Mouse (Mus musculus): ENCODE data around the gene Cdx2. TPM values are rescaled to one million over a fixed set of nuclear protein-coding genes. Genes with fewer than 3 reads are reported as not detected.
A peak's percentile ranks its signal among the peaks of the same experiment; 100 is the strongest.

The Cdx2 gene
- polyA plus RNA-seq, 2 experiments from 2014 or later = not detected

GRCm38 (mm10) chr5:147315432-147316075 lies 8.5 kb upstream of the Cdx2 start:
- no peak for ATAC-seq

GRCm38 (mm10) chr5:147314646-147315431 lies 7.8 kb upstream of the Cdx2 start:
- no peak for ATAC-seq

DNA sequence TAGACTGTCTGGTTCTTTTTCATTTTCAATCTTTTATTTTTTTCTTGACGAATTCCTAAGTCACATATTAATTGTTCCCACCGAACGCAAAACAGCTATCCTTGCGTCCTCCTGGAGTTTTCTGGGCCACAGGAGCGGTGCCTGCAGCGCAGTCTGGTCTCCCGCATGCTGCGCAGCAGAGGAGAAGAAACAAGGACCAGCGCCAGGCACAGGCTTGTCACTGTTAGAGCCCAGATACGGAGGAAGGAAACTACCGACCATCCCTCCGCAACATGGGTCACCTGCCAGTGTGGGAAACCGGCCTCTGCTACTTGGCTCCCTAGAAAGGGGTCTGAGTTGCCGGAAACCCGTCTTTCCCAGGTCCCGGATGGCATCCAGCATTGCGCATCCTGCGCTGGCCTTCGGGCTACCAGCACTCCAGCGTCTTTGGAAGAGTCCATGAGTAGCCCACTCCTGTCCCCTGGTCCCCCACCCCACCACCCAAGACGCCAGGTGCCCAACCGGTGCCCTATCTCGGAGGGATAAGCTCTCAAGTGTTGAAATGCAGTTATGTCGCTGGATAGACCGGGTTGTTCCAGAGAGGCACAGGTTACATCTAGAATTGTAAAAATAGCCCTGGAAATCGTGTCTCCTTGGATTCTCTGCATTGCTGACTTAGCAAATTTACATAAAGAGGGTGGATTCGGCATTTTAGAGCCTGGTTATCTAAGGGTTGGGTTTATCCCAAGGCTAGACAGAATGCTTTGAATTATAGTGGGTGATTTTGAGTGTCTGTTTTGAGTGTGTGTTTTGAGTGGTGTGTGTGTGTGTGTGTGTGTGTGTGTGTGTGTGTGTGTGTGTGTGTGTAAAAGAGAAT lies 6.0 kb upstream of the Cdx2 start:
- ATAC-seq = no peak

DNA sequence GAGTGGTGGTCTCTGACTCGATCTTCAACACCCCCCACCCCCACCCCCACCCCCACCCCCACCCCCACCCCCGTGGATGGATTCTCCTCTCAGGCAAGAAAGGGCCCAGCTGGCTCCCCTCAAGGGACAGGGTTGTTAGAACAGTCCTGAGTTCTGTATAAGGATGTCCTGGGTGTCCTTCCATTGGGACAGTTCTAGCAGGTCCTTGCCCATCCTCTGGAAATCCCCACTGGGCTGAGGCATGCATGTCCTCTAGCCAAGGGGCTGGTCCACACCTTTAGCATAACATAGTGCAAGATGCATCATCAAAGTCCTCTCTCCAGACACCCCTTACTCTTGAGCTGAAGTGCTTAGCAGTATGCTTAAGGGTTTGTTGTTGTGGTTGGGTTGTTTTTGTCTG lies 2.7 kb upstream of the Cdx2 start:
- no peak for ATAC-seq

DNA sequence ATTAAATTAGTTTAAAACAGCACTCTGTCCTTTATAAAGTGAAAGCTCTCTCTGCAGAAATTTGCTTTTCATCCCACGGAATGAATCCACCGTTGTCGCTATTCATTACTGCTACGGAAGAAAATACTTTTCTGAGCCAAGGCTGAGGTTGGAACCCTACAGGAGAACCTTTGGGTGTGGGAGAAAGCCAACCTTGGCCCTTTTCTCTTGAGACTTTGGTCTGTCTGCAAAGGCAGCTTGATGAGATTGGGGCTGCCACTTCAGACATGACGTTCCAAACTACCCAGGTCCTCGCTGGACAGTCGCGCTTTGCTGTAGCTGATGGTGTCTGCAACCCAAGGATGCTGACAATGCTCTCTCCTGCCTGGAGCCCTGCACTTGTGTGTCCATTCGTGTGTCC lies 1.4 kb upstream of the Cdx2 start:
- no peak for ATAC-seq

GRCm38 (mm10) chr5:147307398-147307785 lies 322 bp upstream of the Cdx2 start:
- no peak for ATAC-seq

- ATAC-seq = no peak
Measured at GRCm38 (mm10) chr5:147305856-147306637, 1.0 kb downstream of the Cdx2 start.

DNA sequence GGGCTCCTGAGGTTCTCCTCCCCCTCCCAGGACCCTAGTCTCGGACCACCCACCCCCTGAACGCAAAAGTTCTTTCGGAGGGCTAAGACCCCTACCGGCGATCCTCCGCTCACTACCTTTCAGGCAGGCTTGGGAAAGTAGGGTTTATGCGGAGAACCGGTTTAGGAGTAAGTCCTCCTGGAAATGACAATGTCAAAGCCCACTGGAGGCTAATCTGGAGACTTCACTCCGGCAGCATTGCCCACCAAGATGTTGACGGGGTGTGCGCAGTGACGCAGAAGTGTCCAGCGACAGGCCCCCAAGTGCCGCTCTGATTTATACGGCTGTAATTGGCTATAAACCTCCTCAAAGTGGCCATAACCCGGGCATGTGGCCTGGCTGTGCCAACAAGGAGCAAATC lies 1.9 kb downstream of the Cdx2 start:
- no peak for ATAC-seq

- ATAC-seq = no peak
Measured at GRCm38 (mm10) chr5:147304276-147305155, 2.6 kb downstream of the Cdx2 start.

DNA sequence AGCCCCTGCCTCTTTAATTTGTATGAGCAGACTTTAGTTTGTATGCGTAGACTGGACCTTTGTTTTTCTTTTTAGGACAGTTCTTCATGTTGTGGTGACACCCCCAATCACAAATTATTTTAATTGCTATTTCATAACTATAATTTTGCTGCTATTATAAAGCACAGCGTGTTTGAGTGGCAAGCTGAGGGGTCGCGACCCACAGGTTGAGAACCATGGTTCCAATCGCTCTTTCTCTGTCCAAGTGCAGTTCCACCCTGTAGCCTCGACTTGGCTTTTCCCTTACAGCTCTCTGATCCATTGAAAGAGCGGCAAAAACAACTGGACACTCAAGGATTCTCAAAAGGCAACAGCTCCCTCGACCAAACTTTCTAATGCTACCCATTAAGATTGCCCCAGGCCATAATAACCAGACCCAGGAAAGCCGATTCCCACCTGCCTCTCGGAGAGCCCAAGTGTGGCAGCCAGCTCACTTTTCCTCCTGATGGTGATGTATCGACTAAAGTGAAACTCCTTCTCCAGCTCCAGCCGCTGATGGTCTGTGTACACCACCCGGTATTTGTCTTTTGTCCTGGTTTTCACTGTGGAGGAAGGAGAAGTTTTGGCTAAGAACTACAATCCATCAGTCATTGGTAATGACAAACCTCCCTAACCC lies 4.2 kb downstream of the Cdx2 start:
- no peak for ATAC-seq

- no peak for ATAC-seq
Measured at GRCm38 (mm10) chr5:147302141-147302540, 4.9 kb downstream of the Cdx2 start.

- ATAC-seq = no peak
Measured at GRCm38 (mm10) chr5:147301781-147302070, 5.3 kb downstream of the Cdx2 start.

GRCm38 (mm10) chr5:147300917-147301780 lies 5.9 kb downstream of the Cdx2 start:
- ATAC-seq = no peak

DNA sequence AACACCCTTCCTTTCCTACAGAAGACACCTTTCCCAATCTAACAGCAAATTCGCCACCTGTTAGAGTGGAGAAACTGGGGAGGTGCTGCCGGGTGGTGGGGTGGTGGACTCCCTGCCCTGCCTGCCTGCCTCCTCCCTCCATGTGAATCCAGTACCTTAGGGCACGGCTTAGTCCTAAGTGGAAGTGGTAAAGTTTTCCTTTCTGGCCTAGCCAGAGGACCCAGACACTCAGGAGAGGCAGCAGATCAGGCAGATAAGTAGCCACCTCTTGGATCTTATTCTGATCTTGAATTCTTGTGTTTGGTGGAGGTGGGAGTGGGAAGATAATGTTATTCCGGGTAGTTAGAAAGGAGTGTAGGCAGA lies 7.1 kb downstream of the Cdx2 start:
- ATAC-seq = no peak

GRCm38 (mm10) chr5:147299255-147300000 lies 7.6 kb downstream of the Cdx2 start:
- no peak for ATAC-seq

DNA sequence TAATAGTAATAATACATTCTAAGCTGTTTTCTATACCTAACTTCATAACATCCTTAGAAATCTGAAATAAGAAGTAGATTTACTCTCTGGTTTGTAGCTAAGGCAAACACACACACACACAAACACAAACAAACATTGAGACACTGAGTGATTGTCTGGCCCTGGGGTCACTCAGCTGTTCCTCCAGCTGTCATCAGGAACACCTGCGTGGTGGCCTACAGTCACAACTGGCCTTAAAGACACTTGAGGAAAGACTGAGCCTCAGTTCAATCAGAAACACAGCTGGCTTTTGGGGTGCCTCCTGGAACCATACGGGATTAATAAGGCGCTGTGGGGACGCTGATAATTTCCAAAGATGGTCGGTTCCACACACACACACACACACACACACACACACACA lies 9.8 kb downstream of the Cdx2 start:
- no peak for ATAC-seq

- no peak for ATAC-seq
Measured at GRCm38 (mm10) chr5:147294121-147294520, 12.9 kb downstream of the Cdx2 start.

DNA sequence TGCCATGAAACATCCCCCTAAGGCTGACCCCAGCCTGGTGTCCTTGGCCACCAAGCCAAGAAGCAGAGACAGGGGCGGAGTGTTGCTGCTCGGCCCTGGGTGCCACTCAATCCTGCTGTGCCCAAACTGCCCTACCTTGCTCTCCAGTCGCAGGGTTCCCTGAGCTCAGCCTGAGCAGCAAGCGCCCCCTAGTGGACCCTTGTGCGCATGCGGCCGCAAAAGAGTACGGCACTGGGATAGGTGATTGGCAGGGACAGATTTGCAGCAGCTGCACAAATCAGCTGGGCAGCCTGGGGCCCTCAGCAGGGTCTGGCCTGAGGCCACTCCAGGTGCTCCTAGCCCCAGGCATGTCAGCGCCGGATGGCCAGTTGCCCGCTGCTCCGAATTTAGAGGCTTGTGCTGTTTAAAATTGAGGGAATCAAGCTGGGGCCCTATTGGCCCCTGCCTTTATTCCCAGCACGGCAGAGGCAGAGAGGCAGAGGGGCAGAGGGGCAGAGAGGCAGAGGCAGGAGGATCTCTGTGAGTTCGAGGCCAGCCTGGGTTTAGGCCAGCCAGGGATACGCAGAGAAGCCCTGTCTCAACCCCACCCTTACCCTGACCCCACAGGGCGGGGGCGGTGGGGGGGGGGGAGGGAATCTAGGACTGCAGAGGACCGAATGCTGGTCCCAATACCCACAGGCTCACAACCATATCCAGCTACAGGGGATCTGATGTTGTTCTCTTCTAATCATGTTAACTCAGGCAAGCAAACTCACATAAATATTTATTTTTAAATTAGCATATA lies 13.8 kb downstream of the Cdx2 start:
- peak; percentile 32 for ATAC-seq
